In the genomic region with DNA sequence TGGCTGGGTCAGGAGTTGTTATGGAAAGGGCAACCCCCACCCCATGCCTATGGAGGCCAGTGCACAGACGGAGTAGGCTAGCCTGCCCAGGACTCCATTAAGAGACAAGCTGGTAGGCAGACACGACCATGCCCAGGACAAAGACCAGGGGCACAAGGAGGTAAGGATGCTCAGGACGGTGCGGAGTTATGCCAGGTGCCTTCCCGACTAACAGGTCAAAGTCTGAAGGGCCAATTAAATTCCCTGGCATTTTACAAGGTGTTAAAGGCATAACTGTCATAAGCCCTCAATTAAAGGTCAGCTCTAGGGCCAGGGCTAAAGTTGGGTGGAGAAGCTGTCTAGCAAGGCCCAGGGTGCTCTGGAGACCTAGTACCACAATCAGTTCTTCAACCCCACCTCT, we compare ENCODE assay signal across 9 mouse cellular contexts. TPM values are rescaled to one million over a fixed set of nuclear protein-coding genes. Genes with fewer than 3 reads are reported as not detected.
DNase-seq lines count a peak whose midpoint lies in the region; ATAC-seq and TF ChIP-seq lines count a peak whose summit lies in the region.
"Had no signal": no experiment of that assay in that cellular context is flagged by ENCODE, and none has a peak within 500 bp of the region (broad histone marks: within the 10 kb centered on the region; RNA-seq: fewer than 3 reads in every experiment).

No protein-coding gene starts in this region.

- H3K36me3 ChIP-seq in heart, embryonic 15.5 days: peaks cover 19% of the 10 kb centered on the region
- H3K36me3 ChIP-seq in C2C12 (ENCODE audit: control insufficient read depth, insufficient read depth): peaks cover 33% of the 10 kb centered on the region
- peaks cover 22% of the 10 kb centered on the region for H3K36me3 ChIP-seq in forebrain, embryonic 14.5 days (ENCODE audit: control insufficient read depth, insufficient read depth, low read length)
- H3K36me3 ChIP-seq in liver, embryonic 12.5 days: peaks cover 29% of the 10 kb centered on the region

- peaks cover 34% of the 10 kb centered on the region for H3K4me1 ChIP-seq in heart, embryonic 15.5 days (replicated peaks)
- H3K4me1 ChIP-seq in forebrain, embryonic 14.5 days (ENCODE audit: control insufficient read depth, insufficient read depth, low read length): peaks cover 7% of the 10 kb centered on the region
- H3K4me1 ChIP-seq in liver, embryonic 12.5 days: peaks cover 32% of the 10 kb centered on the region

- H3K27ac ChIP-seq in heart, embryonic 15.5 days: peak overlapping the region; percentile 80
- H3K27ac ChIP-seq in forebrain, embryonic 14.5 days (ENCODE audit: low read depth, low read length): no peak overlapping the region
- H3K27ac ChIP-seq in liver, embryonic 12.5 days: no peak overlapping the region; the same call in 1 of the 2 replicates

- no peak for ATAC-seq in heart, embryonic 15.5 days (replicated peaks; ENCODE audit: insufficient number of reproducible peaks, insufficient read depth, low FRiP score, low read depth)
- ATAC-seq in forebrain, embryonic 14.5 days: no peak
- ATAC-seq in liver, embryonic 12.5 days: no peak

- H3ac ChIP-seq in C2C12 (ENCODE audit: control insufficient read depth, insufficient read length, low read depth): peak overlapping the region; percentile 53

- 84% methylated on average over 5 of the region's 5 CpGs for WGBS in heart, embryonic 15.5 days
- WGBS in forebrain, embryonic 14.5 days: 95% methylated on average over 5 of the region's 5 CpGs
- 86% methylated on average over 5 of the region's 5 CpGs for WGBS in liver, embryonic 12.5 days (ENCODE audit: insufficient replicate concordance)

- intact Hi-C loops in heart, postnatal 25 days (cut with DNase I): no loop called here

- no peaks in the 10 kb centered on the region for H3K9me3 ChIP-seq in heart, embryonic 15.5 days (replicated peaks)
- no peaks in the 10 kb centered on the region for H3K9me3 ChIP-seq in forebrain, embryonic 14.5 days (replicated peaks; ENCODE audit: control insufficient read depth, low read length)
- H3K9me3 ChIP-seq in liver, embryonic 12.5 days (replicated peaks): no peaks in the 10 kb centered on the region

- H3K27me3 ChIP-seq in heart, embryonic 15.5 days: no peaks in the 10 kb centered on the region
- no peaks in the 10 kb centered on the region for H3K27me3 ChIP-seq in C2C12 (ENCODE audit: control insufficient read depth, insufficient read depth, insufficient read length)
- no peaks in the 10 kb centered on the region for H3K27me3 ChIP-seq in forebrain, embryonic 14.5 days (replicated peaks; ENCODE audit: control insufficient read depth, insufficient read depth, low read length)
- no peaks in the 10 kb centered on the region for H3K27me3 ChIP-seq in liver, embryonic 12.5 days (replicated peaks)

- peaks cover 64% of the 10 kb centered on the region for H3K79me2 ChIP-seq in C2C12 (ENCODE audit: control insufficient read depth, insufficient read depth)

- DNase-seq in heart, postnatal 25 days (ENCODE audit: low spot score): no peak
- no peak for DNase-seq in forebrain, embryonic 14.5 days (ENCODE audit: low spot score)
- DNase-seq in right cerebral cortex, postnatal 4 days: no peak
- DNase-seq in right cerebral cortex, postnatal 14 days: no peak
- DNase-seq in layer of hippocampus, adult 11-12 months (ENCODE audit: low spot score): no peak
- DNase-seq: gastrocnemius, postnatal 25 days had no signal

- H3K79me3 ChIP-seq in C2C12 (ENCODE audit: low read depth): peaks cover 43% of the 10 kb centered on the region

- peak overlapping the region; percentile 79 for H3K4me2 ChIP-seq in heart, embryonic 15.5 days
- peak overlapping the region; percentile 85; the same call in 1 of the 2 replicates for H3K4me2 ChIP-seq in forebrain, embryonic 14.5 days (ENCODE audit: low read length)
- H3K4me2 ChIP-seq in liver, embryonic 12.5 days: peak overlapping the region; percentile 96

- no peak for TF ChIP-seq CTCF in C2C12 (IDR thresholded peaks at IDR 0.05; ENCODE audit: control insufficient read depth, insufficient read depth, insufficient read length)

- peak overlapping the region; percentile 87; the same call in 1 of the 2 replicates for H3K9ac ChIP-seq in heart, embryonic 15.5 days
- peak overlapping the region; percentile 96; the same call in 1 of the 2 replicates for H3K9ac ChIP-seq in forebrain, embryonic 14.5 days (ENCODE audit: low read length)
- 0 out of 2 replicates have a peak overlapping the region, but pooled peaks have one; percentile 7 for H3K9ac ChIP-seq in liver, embryonic 12.5 days

- H3K4me3 ChIP-seq in heart, embryonic 15.5 days: peak overlapping the region; percentile 73; the same call in 1 of the 2 replicates
- H3K4me3 ChIP-seq in C2C12 (ENCODE audit: insufficient read depth, poor library complexity, severe bottlenecking): no peak overlapping the region
- H3K4me3 ChIP-seq in forebrain, embryonic 14.5 days (ENCODE audit: low read depth, low read length): no peak overlapping the region
- no peak overlapping the region for H3K4me3 ChIP-seq in liver, embryonic 12.5 days

TF ChIP-seq in C2C12, 6 proteins besides CTCF, POLR2A, EP300 and RAD21:
- no peak for TF ChIP-seq MYOD1 (IDR thresholded peaks at IDR 0.05; ENCODE audit: control insufficient read depth, insufficient read length, low read depth)
- TF ChIP-seq USF1 (IDR thresholded peaks at IDR 0.05; ENCODE audit: low read depth): no peak
- TF ChIP-seq CEBPB (IDR thresholded peaks at IDR 0.05; ENCODE audit: low read depth): no peak
- TF ChIP-seq MAX (IDR thresholded peaks at IDR 0.05): no peak
- no peak for TF ChIP-seq MYOG (IDR thresholded peaks at IDR 0.05; ENCODE audit: control insufficient read depth, extremely low read depth, insufficient read length)

RNA-seq across cellular contexts. Expression of a gene that starts 2.1 kb away (rescaled TPM):
- 109 and 134 TPM in 2 replicates for polyA plus RNA-seq in heart, embryonic 15.5 days (2015; fragmentation: Nextera tagmentation; extraction: Ambion mirVana)
- 10 to 100 TPM; 29.5 to 32.4 TPM for total RNA-seq in heart, postnatal 25 days (2021)
- polyA plus RNA-seq in C2C12 (2012; fragmentation: generic; extraction: Trizol): 177 TPM
- 151 and 158 TPM in 2 replicates for polyA plus RNA-seq in forebrain, embryonic 14.5 days (2014; fragmentation: Nextera tagmentation; extraction: Ambion mirVana)
- polyA plus RNA-seq in liver, embryonic 12.5 days (2016; fragmentation: Nextera tagmentation; extraction: Ambion mirVana): 61.7 and 65.3 TPM in 2 replicates

Comparison
In these comparisons a context has a peak if more than half of its experiments do, and no peak if none do; other contexts are left out.
1. H3K9ac ChIP-seq: peak in every context shown above with its lines; median percentile 96 in forebrain, embryonic 14.5 days; 87 in heart, embryonic 15.5 days; 7 in liver, embryonic 12.5 days.